Mouse (Mus musculus) kidney, adult 2 months (tissue): ENCODE data around the gene Zkscan5. TPM values are rescaled to one million over a fixed set of nuclear protein-coding genes. Genes with fewer than 3 reads are reported as not detected.
A peak's percentile ranks its signal among the peaks of the same experiment; 100 is the strongest.

Experiments
- DNase-seq: peaks from one replicate; pipeline ENCODE4 v3.0.0; 2021
- H3K27ac ChIP-seq: fragments of 200-500 bp; 2 replicates; pipeline ENCODE4 v1.5.1; 2012; ENCODE audit warnings: low read depth, low read length, control low read depth, inconsistent platforms; ENCODE audit not compliant: insufficient read depth
- H3K27me3 ChIP-seq: fragments of 200-500 bp; replicated peaks from 2 replicates; pipeline ENCODE4 v1.6.1; 2012; ENCODE audit warnings: mild to moderate bottlenecking, moderate library complexity, low read length, inconsistent platforms; ENCODE audit not compliant: control insufficient read depth, insufficient read depth
- H3K36me3 ChIP-seq: fragments of 200-500 bp; 2 replicates; pipeline ENCODE4 v1.6.1; 2012; ENCODE audit warnings: mild to moderate bottlenecking, moderate library complexity, low read length, inconsistent platforms; ENCODE audit not compliant: control insufficient read depth, insufficient read depth
- H3K4me1 ChIP-seq: fragments of 200-500 bp; 2 replicates; pipeline ENCODE4 v1.6.1; 2011; ENCODE audit warnings: low read length; ENCODE audit not compliant: control insufficient read depth, insufficient read depth
- H3K4me3 ChIP-seq: fragments of 200-500 bp; 2 replicates; pipeline ENCODE4 v1.5.1; 2011; ENCODE audit warnings: mild to moderate bottlenecking, low read depth, low read length, control low read depth; ENCODE audit not compliant: insufficient read depth
- CTCF ChIP-seq: fragments of 200-500 bp; conservative IDR thresholded peaks from 2 replicates; pipeline ENCODE4 v1.5.1; 2011; ENCODE audit warnings: low read depth, mild to moderate bottlenecking, control low read depth, low read length, moderate library complexity, mixed read lengths; ENCODE audit not compliant: insufficient read depth, insufficient read length
- POLR2A ChIP-seq: fragments of 200-500 bp; IDR thresholded peaks from one replicate; pipeline ENCODE4 v1.6.1; 2011; ENCODE audit warnings: low read depth, low read length, control low read depth
- WGBS: fragments of 180-500 bp; shearing (Covaris S2); methylation state at CpG from one replicate; pipeline ENCODE4 v1.1.7; 2018; 5-methylcytosine and 5-hydroxymethylcytosine counted together
- polyA plus RNA-seq: library from polyadenylated mRNA; depleted of rRNA; stranded (reverse); fragments of >200 nt; gene quantifications from 2 replicates; pipeline ENCODE4 v1.2.3, GENCODE M21; 2012

The Zkscan5 gene
- polyA plus RNA-seq, 1 experiment, result 5.8 TPM

- H3K36me3 ChIP-seq, result no peaks in the 10 kb centered on the region; the same call in 1 of the 2 replicates
- TF ChIP-seq CTCF, result no peak
- TF ChIP-seq POLR2A, result no peak
- no peak overlapping the region for H3K27ac ChIP-seq
- H3K27me3 ChIP-seq, result no peaks in the 10 kb centered on the region
- no peak overlapping the region for H3K4me3 ChIP-seq
- H3K4me1 ChIP-seq, result peaks cover 6% of the 10 kb centered on the region; the same call in 1 of the 2 replicates
- 89% methylated on average over 2 of the region's 2 CpGs for WGBS
- DNase-seq, result no peak
Observed at GRCm38 (mm10) chr5:145185244-145185643, 19.1 kb upstream of the Zkscan5 start.

- Histone ChIP-seq H3K27me3 (no peaks in the 10 kb centered on the region), H3K36me3 (no peaks in the 10 kb centered on the region; the same call in 1 of the 2 replicates), H3K4me3 (no peak overlapping the region), H3K4me1 (peaks cover 13% of the 10 kb centered on the region; the same call in 1 of the 2 replicates), H3K27ac (no peak overlapping the region)
- WGBS, result 92% methylated on average over 6 of the region's 6 CpGs
- TF ChIP-seq POLR2A (no peak), CTCF (no peak)
- no peak for DNase-seq
Observed at GRCm38 (mm10) chr5:145189416-145189815, 14.9 kb upstream of the Zkscan5 start.

GRCm38 (mm10) chr5:145190373-145190772 lies 14.0 kb upstream of the Zkscan5 start:
- H3K36me3 ChIP-seq, result peaks cover 3% of the 10 kb centered on the region
- TF ChIP-seq CTCF, result no peak
- no peak for TF ChIP-seq POLR2A
- WGBS, result 16% methylated on average over 5 of the region's 5 CpGs
- peaks cover 13% of the 10 kb centered on the region; the same call in 1 of the 2 replicates for H3K4me1 ChIP-seq
- no peak for DNase-seq
- H3K4me3 ChIP-seq, result peak overlapping the region; percentile 80
- H3K27me3 ChIP-seq, result no peaks in the 10 kb centered on the region
- H3K27ac ChIP-seq, result peak overlapping the region; percentile 91

- peak overlapping the region; percentile 91 for H3K27ac ChIP-seq
- H3K27me3 ChIP-seq, result no peaks in the 10 kb centered on the region
- DNase-seq, result peak; percentile 96
- peaks cover 13% of the 10 kb centered on the region; the same call in 1 of the 2 replicates for H3K4me1 ChIP-seq
- peaks cover 3% of the 10 kb centered on the region for H3K36me3 ChIP-seq
- TF ChIP-seq CTCF (no peak), POLR2A (peak; percentile 65)
- peak overlapping the region; percentile 80 for H3K4me3 ChIP-seq
- WGBS, result under 1% methylated on average over 41 of the region's 41 CpGs
Observed at GRCm38 (mm10) chr5:145190875-145191798, 13.2 kb upstream of the Zkscan5 start.

GRCm38 (mm10) chr5:145191962-145192361 lies 12.4 kb upstream of the Zkscan5 start, which contains the start of gene Atp5j2:
Gene Atp5j2 (minus strand): TSS chr5:145192062.
- H3K36me3 ChIP-seq, result peaks cover 3% of the 10 kb centered on the region
- peak within 1 kb of the TSS; percentile 80 for H3K4me3 ChIP-seq
- peak within 1 kb of the TSS; percentile 91 for H3K27ac ChIP-seq
- H3K27me3 ChIP-seq, result no peaks in the 10 kb centered on the region
- TF ChIP-seq CTCF, result no peak
- TF ChIP-seq POLR2A, result no peak
- peaks cover 13% of the 10 kb centered on the region; the same call in 1 of the 2 replicates for H3K4me1 ChIP-seq
- 94% methylated on average over 2 of the region's 2 CpGs for WGBS
- DNase-seq, result no peak

GRCm38 (mm10) chr5:145200387-145200786 lies 4.0 kb upstream of the Zkscan5 start:
- H3K27ac ChIP-seq, result no peak overlapping the region

GRCm38 (mm10) chr5:145201321-145201991 lies 2.9 kb upstream of the Zkscan5 start, which contains the start of gene Zkscan14:
Gene Zkscan14 (minus strand): TSS chr5:145201868.
- Histone ChIP-seq H3K4me1 (peaks cover 6% of the 10 kb centered on the region; the same call in 1 of the 2 replicates), H3K27ac (peak within 1 kb of the TSS; percentile 81), H3K4me3 (peak within 1 kb of the TSS; percentile 94), H3K27me3 (no peaks in the 10 kb centered on the region), H3K36me3 (no peaks in the 10 kb centered on the region)
- peak; percentile 87 for DNase-seq
- under 1% methylated on average over 37 of the region's 37 CpGs for WGBS
- no peak for TF ChIP-seq CTCF
- no peak for TF ChIP-seq POLR2A

More at GRCm38 (mm10) chr5:145200387-145200786, 4.0 kb upstream of the Zkscan5 start:
- no peak overlapping the region for H3K4me3 ChIP-seq
- TF ChIP-seq CTCF (no peak), POLR2A (no peak)
- H3K27me3 ChIP-seq, result no peaks in the 10 kb centered on the region
- no peaks in the 10 kb centered on the region; the same call in 1 of the 2 replicates for H3K36me3 ChIP-seq
- no peak for DNase-seq
- H3K4me1 ChIP-seq, result peaks cover 4% of the 10 kb centered on the region; the same call in 1 of the 2 replicates
- 73% methylated on average over 7 of the region's 7 CpGs for WGBS
